Comparison of ENCODE assay signal across 26 mouse cellular contexts in genomic region chr8:108997334-108997733, GRCm38 (mm10).
DNase-seq lines count a peak whose midpoint lies in the region; ATAC-seq and TF ChIP-seq lines count a peak whose summit lies in the region.
"Had no signal": no experiment of that assay in that cellular context is flagged by ENCODE, and none has a peak within 500 bp of the region (broad histone marks: within the 10 kb centered on the region; RNA-seq: fewer than 3 reads in every experiment).

No protein-coding gene starts in this region.

- 38% methylated on average over 3 of the region's 3 CpGs for WGBS in forebrain, postnatal 0 days
- WGBS in forebrain, embryonic 16.5 days = 30% methylated on average over 3 of the region's 3 CpGs
- WGBS in liver, embryonic 11.5 days = 41% methylated on average over 3 of the region's 3 CpGs
- 44% methylated on average over 3 of the region's 3 CpGs for WGBS in liver, embryonic 12.5 days (ENCODE audit: insufficient replicate concordance)

- H3K27ac ChIP-seq in forebrain, postnatal 0 days (ENCODE audit: low read depth, low read length) = no peak overlapping the region
- no peak overlapping the region for H3K27ac ChIP-seq in forebrain, embryonic 16.5 days (ENCODE audit: low read length)
- H3K27ac ChIP-seq in liver, embryonic 11.5 days (ENCODE audit: low read depth, low read length) = no peak overlapping the region
- no peak overlapping the region for H3K27ac ChIP-seq in liver, embryonic 12.5 days
- H3K27ac ChIP-seq: limb, embryonic 12.5 days; liver, embryonic 13.5 days had no signal

- no peak overlapping the region for H3K4me3 ChIP-seq in forebrain, postnatal 0 days (ENCODE audit: low read depth, low read length)
- no peak overlapping the region for H3K4me3 ChIP-seq in forebrain, embryonic 16.5 days (replicated peaks; ENCODE audit: low read length)
- no peak overlapping the region for H3K4me3 ChIP-seq in liver, embryonic 11.5 days (ENCODE audit: low read depth, low read length)
- H3K4me3 ChIP-seq in liver, embryonic 12.5 days = no peak overlapping the region
- H3K4me3 ChIP-seq: heart, embryonic 12.5 days; limb, embryonic 12.5 days; liver, embryonic 13.5 days had no signal

- ATAC-seq in forebrain, postnatal 0 days = peak; percentile 34; the same call in 1 of the 2 replicates
- no peak for ATAC-seq in forebrain, embryonic 16.5 days
- no peak for ATAC-seq in liver, embryonic 11.5 days (replicated peaks; ENCODE audit: low FRiP score)
- ATAC-seq in liver, embryonic 12.5 days = no peak
- peak; percentile 76 for ATAC-seq in megakaryocyte progenitor cell, adult 5-6 weeks (replicated peaks; ENCODE audit: poor library complexity)
- ATAC-seq: intestine, embryonic 16.5 days had no signal

- TF ChIP-seq CTCF in forebrain, postnatal 0 days (IDR thresholded peaks at IDR 0.05; ENCODE audit: low read depth) = no peak

- no peaks in the 10 kb centered on the region for H3K27me3 ChIP-seq in forebrain, postnatal 0 days (ENCODE audit: insufficient read depth, low read length)
- H3K27me3 ChIP-seq in forebrain, embryonic 16.5 days (replicated peaks; ENCODE audit: control insufficient read depth, insufficient read depth, low read length) = no peaks in the 10 kb centered on the region
- H3K27me3 ChIP-seq in liver, embryonic 11.5 days (replicated peaks; ENCODE audit: control insufficient read depth, insufficient read depth, low read length) = no peaks in the 10 kb centered on the region
- no peaks in the 10 kb centered on the region for H3K27me3 ChIP-seq in liver, embryonic 12.5 days (replicated peaks)
- H3K27me3 ChIP-seq: limb, embryonic 12.5 days; liver, embryonic 13.5 days had no signal

- H3K36me3 ChIP-seq in forebrain, postnatal 0 days (ENCODE audit: insufficient read depth) = no peaks in the 10 kb centered on the region
- H3K36me3 ChIP-seq in forebrain, embryonic 16.5 days (ENCODE audit: control insufficient read depth, insufficient read depth) = no peaks in the 10 kb centered on the region
- H3K36me3 ChIP-seq in liver, embryonic 11.5 days (ENCODE audit: control insufficient read depth, insufficient read depth, low read length) = no peaks in the 10 kb centered on the region
- no peaks in the 10 kb centered on the region for H3K36me3 ChIP-seq in liver, embryonic 12.5 days
- H3K36me3 ChIP-seq: heart, embryonic 12.5 days; limb, embryonic 12.5 days; liver, embryonic 13.5 days had no signal

- no peaks in the 10 kb centered on the region for H3K9me3 ChIP-seq in forebrain, postnatal 0 days (ENCODE audit: low read length)
- no peaks in the 10 kb centered on the region for H3K9me3 ChIP-seq in forebrain, embryonic 16.5 days (ENCODE audit: control insufficient read depth, low read length)
- H3K9me3 ChIP-seq in liver, embryonic 11.5 days (ENCODE audit: control insufficient read depth, low read length) = no peaks in the 10 kb centered on the region
- no peaks in the 10 kb centered on the region for H3K9me3 ChIP-seq in liver, embryonic 12.5 days (replicated peaks)
- H3K9me3 ChIP-seq: heart, embryonic 12.5 days; limb, embryonic 12.5 days; liver, embryonic 13.5 days had no signal

- H3K4me2 ChIP-seq in forebrain, postnatal 0 days (ENCODE audit: low read depth) = no peak overlapping the region
- H3K4me2 ChIP-seq in forebrain, embryonic 16.5 days (ENCODE audit: low read length) = no peak overlapping the region
- H3K4me2 ChIP-seq in liver, embryonic 11.5 days = no peak overlapping the region
- H3K4me2 ChIP-seq in liver, embryonic 12.5 days = no peak overlapping the region
- H3K4me2 ChIP-seq: heart, embryonic 12.5 days; limb, embryonic 12.5 days; liver, embryonic 13.5 days had no signal

- DNase-seq in forebrain, postnatal 0 days = peak; percentile 21
- peak; percentile 24 for DNase-seq in liver, embryonic 11.5 days (ENCODE audit: low spot score)
- peak; percentile 78 for DNase-seq in MEL-GATA-1-ER (ENCODE audit: extremely low read depth, low read depth)
- no peak for DNase-seq in thymus, postnatal 14 days
- no peak for DNase-seq in spleen, adult 18-20 months
- DNase-seq: adrenal gland, adult 2 months; cerebellum, adult 18-20 months; cerebellum, postnatal 14 days; gastrocnemius, postnatal 14 days; heart, adult 18-20 months; heart, postnatal 10 days; kidney, adult 9 months; kidney, postnatal 14 days; liver, embryonic 13.5 days; lung, adult 2 months; lung, postnatal 36 days; right cerebral cortex, adult 18-20 months; right cerebral cortex, postnatal 4 days; thymus, adult 18-20 months; thymus, postnatal 4 days had no signal

- no peak overlapping the region for H3K9ac ChIP-seq in forebrain, postnatal 0 days
- no peak overlapping the region for H3K9ac ChIP-seq in forebrain, embryonic 16.5 days (replicated peaks; ENCODE audit: low read depth, low read length)
- no peak overlapping the region for H3K9ac ChIP-seq in liver, embryonic 11.5 days (ENCODE audit: low read depth, low read length)
- no peak overlapping the region for H3K9ac ChIP-seq in liver, embryonic 12.5 days
- H3K9ac ChIP-seq: heart, embryonic 12.5 days; limb, embryonic 12.5 days; liver, embryonic 13.5 days had no signal

- H3K4me1 ChIP-seq in forebrain, postnatal 0 days (ENCODE audit: insufficient read depth) = 0 out of 2 replicates have a peak, but pooled peaks cover 3% of the 10 kb centered on the region
- H3K4me1 ChIP-seq in forebrain, embryonic 16.5 days (replicated peaks; ENCODE audit: control insufficient read depth, insufficient read depth, low read length) = no peaks in the 10 kb centered on the region
- no peaks in the 10 kb centered on the region for H3K4me1 ChIP-seq in liver, embryonic 11.5 days (replicated peaks; ENCODE audit: control insufficient read depth, insufficient read depth, low read length)
- no peaks in the 10 kb centered on the region for H3K4me1 ChIP-seq in liver, embryonic 12.5 days
- H3K4me1 ChIP-seq: heart, embryonic 12.5 days had no signal

Comparison
In these comparisons a context has a peak if more than half of its experiments do, and no peak if none do; other contexts are left out.
1. ATAC-seq: peak in forebrain, postnatal 0 days (single experiment) and megakaryocyte progenitor cell, adult 5-6 weeks (single experiment); none in forebrain, embryonic 16.5 days (single experiment), liver, embryonic 11.5 days (single experiment) and liver, embryonic 12.5 days (single experiment).
2. DNase-seq: peak in forebrain, postnatal 0 days (single experiment), liver, embryonic 11.5 days (single experiment) and MEL-GATA-1-ER (single experiment); none in thymus, postnatal 14 days (single experiment) and spleen, adult 18-20 months (0 of 2).